Mouse (Mus musculus): Measurements from ENCODE around the gene Il13ra1.

GRCm38 (mm10) chrX:36129037-36129770 is 17.3 kb downstream of the Il13ra1 start:
- TF ChIP-seq CTCF (IDR thresholded peaks at IDR 0.05; ENCODE audit: control insufficient read depth, insufficient read depth, low read length) (no peak), POLR2A (IDR thresholded peaks at IDR 0.05; ENCODE audit: borderline replicate concordance, control insufficient read depth, low read depth, low read length) (no peak)
